Mouse (Mus musculus): Measurements from ENCODE around the gene Lrrc29.

The Lrrc29 gene

GRCm38 (mm10) chr8:105326141-105326672 lies at the start of gene Lrrc29, which contains the start of gene Tmem208:
TSS of gene Lrrc29 (minus strand) at chr8:105326278.
TSS of gene Tmem208 (plus strand) at chr8:105326354.
- DNase-seq (ENCODE audit: low spot score): peak; percentile 98

- DNase-seq (ENCODE audit: low spot score): peak; percentile 62
Observed at GRCm38 (mm10) chr8:105374513-105374966, 48.5 kb upstream of the Lrrc29 start.

GRCm38 (mm10) chr8:105373032-105373431 lies 47.0 kb upstream of the Lrrc29 start, which contains the start of gene Plekhg4:
TSS of gene Plekhg4 (plus strand) at chr8:105373274.
- no peak for DNase-seq (ENCODE audit: low spot score)

GRCm38 (mm10) chr8:105372473-105372872 lies 46.4 kb upstream of the Lrrc29 start:
- DNase-seq (ENCODE audit: low spot score): no peak

- peak; percentile 46 for DNase-seq (ENCODE audit: low spot score)
Observed at GRCm38 (mm10) chr8:105367107-105367506, 41.0 kb upstream of the Lrrc29 start.

GRCm38 (mm10) chr8:105361751-105362702 lies 35.9 kb upstream of the Lrrc29 start:
- no peak for DNase-seq (ENCODE audit: low spot score)

- DNase-seq (ENCODE audit: low spot score): peak; percentile 75
Observed at GRCm38 (mm10) chr8:105359646-105360045, 33.6 kb upstream of the Lrrc29 start.

GRCm38 (mm10) chr8:105359208-105359607 lies 33.1 kb upstream of the Lrrc29 start:
- no peak for DNase-seq (ENCODE audit: low spot score)

GRCm38 (mm10) chr8:105356681-105357080 lies 30.6 kb upstream of the Lrrc29 start:
- DNase-seq (ENCODE audit: low spot score): no peak

- DNase-seq (ENCODE audit: low spot score): peak; percentile 75
Observed at GRCm38 (mm10) chr8:105355179-105356024, 29.3 kb upstream of the Lrrc29 start.

GRCm38 (mm10) chr8:105354549-105354948 lies 28.5 kb upstream of the Lrrc29 start:
- DNase-seq (ENCODE audit: low spot score): no peak

GRCm38 (mm10) chr8:105353583-105354135 lies 27.6 kb upstream of the Lrrc29 start:
- no peak for DNase-seq (ENCODE audit: low spot score)

- peak; percentile 30 for DNase-seq (ENCODE audit: low spot score)
Observed at GRCm38 (mm10) chr8:105350186-105350585, 24.1 kb upstream of the Lrrc29 start.

- peak; percentile 70 for DNase-seq (ENCODE audit: low spot score)
Observed at GRCm38 (mm10) chr8:105349096-105349771, 23.2 kb upstream of the Lrrc29 start.

- DNase-seq (ENCODE audit: low spot score): peak; percentile 89
Observed at GRCm38 (mm10) chr8:105348450-105349095, 22.5 kb upstream of the Lrrc29 start, which contains the start of gene Slc9a5. TSS of gene Slc9a5 (plus strand) at chr8:105348843.

GRCm38 (mm10) chr8:105347428-105348221 lies 21.5 kb upstream of the Lrrc29 start, which contains the start of gene Fhod1:
TSS of gene Fhod1 (minus strand) at chr8:105347953.
- DNase-seq (ENCODE audit: low spot score): peak; percentile 99

GRCm38 (mm10) chr8:105346611-105347427 lies 20.7 kb upstream of the Lrrc29 start:
- DNase-seq (ENCODE audit: low spot score): peak; percentile 71

GRCm38 (mm10) chr8:105345061-105345975 lies 19.2 kb upstream of the Lrrc29 start:
- no peak for DNase-seq (ENCODE audit: low spot score)

Measured in embryo, embryonic 10.5 days (tissue).